Mouse (Mus musculus): ENCODE data around the gene Snx29. TPM values are rescaled to one million over a fixed set of nuclear protein-coding genes. Genes with fewer than 3 reads are reported as not detected.

Gene Snx29
- polyA plus RNA-seq, 1 experiment from 2014 or later, result 6.9 TPM

DNA sequence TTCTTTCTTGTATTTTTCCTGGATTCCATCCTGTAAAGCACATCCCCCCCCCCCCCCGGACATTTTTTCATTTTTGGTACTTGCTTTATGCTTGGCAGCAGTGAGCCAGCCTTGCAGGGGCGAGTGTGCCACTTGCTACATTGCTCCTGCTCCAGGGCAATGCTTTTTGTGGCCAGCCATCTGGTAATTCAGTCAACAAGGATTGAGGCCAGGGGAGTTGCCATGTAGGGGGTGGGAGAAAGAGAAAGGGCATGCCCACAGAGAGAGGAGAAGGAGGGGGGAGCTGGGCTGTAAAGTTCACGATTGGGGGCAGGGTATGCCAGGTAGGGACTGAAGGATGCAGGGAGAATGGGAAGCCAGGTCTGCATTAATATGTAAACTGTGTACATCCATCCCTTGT lies 210.7 kb downstream of the Snx29 start:
- Histone ChIP-seq H3K27me3 (ENCODE audit: insufficient read depth, low read length) (no peaks in the 10 kb centered on the region), H3K9me3 (replicated peaks; ENCODE audit: low read length) (no peaks in the 10 kb centered on the region), H3K36me3 (ENCODE audit: insufficient read depth, low read length) (no peaks in the 10 kb centered on the region), H3K27ac (no peak overlapping the region), H3K4me3 (replicated peaks; ENCODE audit: low read depth, low read length) (no peak overlapping the region), H3K4me1 (replicated peaks; ENCODE audit: insufficient read depth, low read length) (no peaks in the 10 kb centered on the region), H3K9ac (ENCODE audit: low read depth, low read length) (no peak overlapping the region), H3K4me2 (ENCODE audit: low read length) (no peak overlapping the region)
- TF ChIP-seq CTCF (IDR thresholded peaks at IDR 0.05; ENCODE audit: low read depth), result no peak
- ATAC-seq (replicated peaks; ENCODE audit: low FRiP score, low read depth), result no peak
- WGBS, result 66% methylated on average over 3 of the region's 3 CpGs
- no peak for DNase-seq (ENCODE audit: low spot score)

GRCm38 (mm10) chr16:11537663-11538062 lies 215.0 kb downstream of the Snx29 start:
- Histone ChIP-seq H3K9me3 (replicated peaks; ENCODE audit: low read length) (no peaks in the 10 kb centered on the region), H3K4me3 (replicated peaks; ENCODE audit: low read depth, low read length) (no peak overlapping the region), H3K27ac (no peak overlapping the region), H3K9ac (ENCODE audit: low read depth, low read length) (no peak overlapping the region), H3K4me2 (ENCODE audit: low read length) (no peak overlapping the region), H3K4me1 (replicated peaks; ENCODE audit: insufficient read depth, low read length) (no peaks in the 10 kb centered on the region), H3K36me3 (ENCODE audit: insufficient read depth, low read length) (no peaks in the 10 kb centered on the region), H3K27me3 (ENCODE audit: insufficient read depth, low read length) (no peaks in the 10 kb centered on the region)
- DNase-seq (ENCODE audit: low spot score) (no peak), ATAC-seq (replicated peaks; ENCODE audit: low FRiP score, low read depth) (no peak)
- no peak for TF ChIP-seq CTCF (IDR thresholded peaks at IDR 0.05; ENCODE audit: low read depth)
- WGBS, result 46% methylated on average over 5 of the region's 5 CpGs

DNA sequence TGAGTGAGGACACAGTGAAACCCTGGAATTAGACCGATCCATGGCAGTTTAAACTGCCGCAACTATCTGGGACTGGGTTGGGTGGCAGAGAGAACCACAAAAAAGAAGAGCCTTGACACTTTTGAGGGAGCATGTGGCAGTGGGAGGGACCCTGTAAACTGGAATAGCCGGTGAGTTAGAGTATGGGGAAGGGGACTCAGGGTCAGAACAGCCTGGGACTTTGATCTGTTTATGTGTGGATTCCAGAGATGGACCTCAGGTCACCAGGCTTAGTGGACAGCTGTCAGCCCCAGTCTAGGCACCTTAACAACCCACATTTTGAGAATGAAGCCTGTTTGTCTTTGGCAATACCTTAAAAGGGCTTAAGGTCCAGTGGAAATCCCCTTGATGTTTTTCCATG lies 215.5 kb downstream of the Snx29 start:
- no peak for ATAC-seq (replicated peaks; ENCODE audit: low FRiP score, low read depth)
- H3K4me2 ChIP-seq (ENCODE audit: low read length), result no peak overlapping the region
- H3K9ac ChIP-seq (ENCODE audit: low read depth, low read length), result no peak overlapping the region
- no peaks in the 10 kb centered on the region for H3K4me1 ChIP-seq (replicated peaks; ENCODE audit: insufficient read depth, low read length)
- H3K36me3 ChIP-seq (ENCODE audit: insufficient read depth, low read length), result no peaks in the 10 kb centered on the region
- TF ChIP-seq CTCF (IDR thresholded peaks at IDR 0.05; ENCODE audit: low read depth), result no peak
- H3K27ac ChIP-seq, result no peak overlapping the region
- no peak overlapping the region for H3K4me3 ChIP-seq (replicated peaks; ENCODE audit: low read depth, low read length)
- DNase-seq (ENCODE audit: low spot score), result no peak
- H3K27me3 ChIP-seq (ENCODE audit: insufficient read depth, low read length), result no peaks in the 10 kb centered on the region
- 42% methylated on average over 3 of the region's 3 CpGs for WGBS
- no peaks in the 10 kb centered on the region for H3K9me3 ChIP-seq (replicated peaks; ENCODE audit: low read length)

GRCm38 (mm10) chr16:11540961-11541360 lies 218.3 kb downstream of the Snx29 start:
- TF ChIP-seq CTCF (IDR thresholded peaks at IDR 0.05; ENCODE audit: low read depth), result no peak
- no peaks in the 10 kb centered on the region for H3K9me3 ChIP-seq (replicated peaks; ENCODE audit: low read length)
- H3K27me3 ChIP-seq (ENCODE audit: insufficient read depth, low read length), result no peaks in the 10 kb centered on the region
- no peak overlapping the region for H3K9ac ChIP-seq (ENCODE audit: low read depth, low read length)
- H3K36me3 ChIP-seq (ENCODE audit: insufficient read depth, low read length), result no peaks in the 10 kb centered on the region
- ATAC-seq (replicated peaks; ENCODE audit: low FRiP score, low read depth) (no peak), DNase-seq (ENCODE audit: low spot score) (no peak)
- H3K4me1 ChIP-seq (replicated peaks; ENCODE audit: insufficient read depth, low read length), result no peaks in the 10 kb centered on the region
- no peak overlapping the region for H3K4me2 ChIP-seq (ENCODE audit: low read length)
- no peak overlapping the region for H3K27ac ChIP-seq
- H3K4me3 ChIP-seq (replicated peaks; ENCODE audit: low read depth, low read length), result no peak overlapping the region

- ATAC-seq (replicated peaks; ENCODE audit: low FRiP score, low read depth), result no peak
- no peaks in the 10 kb centered on the region for H3K4me1 ChIP-seq (replicated peaks; ENCODE audit: insufficient read depth, low read length)
- no peak overlapping the region for H3K9ac ChIP-seq (ENCODE audit: low read depth, low read length)
- no peaks in the 10 kb centered on the region for H3K27me3 ChIP-seq (ENCODE audit: insufficient read depth, low read length)
- no peak overlapping the region for H3K4me3 ChIP-seq (replicated peaks; ENCODE audit: low read depth, low read length)
- no peak overlapping the region for H3K4me2 ChIP-seq (ENCODE audit: low read length)
- H3K27ac ChIP-seq, result no peak overlapping the region
- no peaks in the 10 kb centered on the region for H3K36me3 ChIP-seq (ENCODE audit: insufficient read depth, low read length)
- no peaks in the 10 kb centered on the region for H3K9me3 ChIP-seq (replicated peaks; ENCODE audit: low read length)
- DNase-seq (ENCODE audit: low spot score), result no peak
- no peak for TF ChIP-seq CTCF (IDR thresholded peaks at IDR 0.05; ENCODE audit: low read depth)
- 90% methylated on average over 7 of the region's 7 CpGs for WGBS
Observed at GRCm38 (mm10) chr16:11541769-11542168, 219.1 kb downstream of the Snx29 start.

DNA sequence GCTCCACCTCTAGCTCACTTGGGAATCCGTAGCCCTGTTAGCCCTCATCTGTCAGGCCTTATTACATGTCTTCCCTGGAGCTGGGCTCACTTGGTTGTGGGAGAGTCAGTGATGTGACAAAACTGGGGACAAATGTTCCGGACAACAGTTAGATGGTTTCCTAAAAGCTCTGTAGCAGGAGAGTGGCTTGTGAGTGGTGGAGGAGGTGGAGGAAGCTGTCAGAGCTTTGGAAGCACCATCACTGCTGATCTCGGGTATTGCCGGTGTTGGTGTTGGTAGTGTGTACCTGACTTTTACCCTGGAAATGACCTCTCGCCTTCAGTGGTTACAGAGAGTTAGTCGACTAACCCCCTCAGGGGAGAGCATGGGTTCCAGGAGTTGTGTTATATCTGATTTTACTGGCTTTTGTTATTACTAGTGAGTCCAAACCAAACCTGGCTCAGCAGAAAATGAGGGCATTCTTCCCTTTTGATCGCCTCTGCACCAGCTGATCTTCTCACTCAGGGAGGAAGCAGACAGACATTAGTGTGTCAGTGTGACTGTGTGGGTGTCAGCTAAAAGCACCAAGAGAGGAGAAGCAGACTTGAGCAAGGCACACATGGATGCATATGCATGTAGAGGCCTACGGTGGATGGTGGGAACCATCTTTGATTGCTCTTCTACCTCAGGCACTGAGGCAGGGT lies 227.5 kb downstream of the Snx29 start:
- H3K36me3 ChIP-seq (ENCODE audit: insufficient read depth, low read length), result no peaks in the 10 kb centered on the region
- no peak for DNase-seq (ENCODE audit: low spot score)
- no peak overlapping the region for H3K9ac ChIP-seq (ENCODE audit: low read depth, low read length)
- H3K4me2 ChIP-seq (ENCODE audit: low read length), result no peak overlapping the region
- TF ChIP-seq CTCF (IDR thresholded peaks at IDR 0.05; ENCODE audit: low read depth), result no peak
- no peaks in the 10 kb centered on the region for H3K27me3 ChIP-seq (ENCODE audit: insufficient read depth, low read length)
- no peaks in the 10 kb centered on the region for H3K4me1 ChIP-seq (replicated peaks; ENCODE audit: insufficient read depth, low read length)
- H3K4me3 ChIP-seq (replicated peaks; ENCODE audit: low read depth, low read length), result no peak overlapping the region
- ATAC-seq (replicated peaks; ENCODE audit: low FRiP score, low read depth), result no peak
- 76% methylated on average over 8 of the region's 8 CpGs for WGBS
- H3K27ac ChIP-seq, result no peak overlapping the region
- H3K9me3 ChIP-seq (replicated peaks; ENCODE audit: low read length), result no peaks in the 10 kb centered on the region

- Histone ChIP-seq H3K9me3 (replicated peaks; ENCODE audit: low read length) (no peaks in the 10 kb centered on the region), H3K36me3 (ENCODE audit: insufficient read depth, low read length) (no peaks in the 10 kb centered on the region), H3K4me3 (replicated peaks; ENCODE audit: low read depth, low read length) (no peak overlapping the region), H3K27me3 (ENCODE audit: insufficient read depth, low read length) (no peaks in the 10 kb centered on the region), H3K9ac (ENCODE audit: low read depth, low read length) (no peak overlapping the region), H3K4me1 (replicated peaks; ENCODE audit: insufficient read depth, low read length) (no peaks in the 10 kb centered on the region), H3K27ac (no peak overlapping the region), H3K4me2 (ENCODE audit: low read length) (no peak overlapping the region)
- DNase-seq (ENCODE audit: low spot score) (no peak), ATAC-seq (replicated peaks; ENCODE audit: low FRiP score, low read depth) (no peak)
- 90% methylated on average over 2 of the region's 2 CpGs for WGBS
- TF ChIP-seq CTCF (IDR thresholded peaks at IDR 0.05; ENCODE audit: low read depth), result no peak
Observed at GRCm38 (mm10) chr16:11561714-11562113, 239.0 kb downstream of the Snx29 start.

Data from kidney, postnatal 0 days (tissue).